Mouse (Mus musculus) stomach, adult 2 months (tissue): ENCODE measurements around the gene Iqcj. TPM values are rescaled to one million over a fixed set of nuclear protein-coding genes. Genes with fewer than 3 reads are reported as not detected.

Experiments
- polyA plus RNA-seq: library from polyadenylated mRNA; depleted of rRNA; stranded (reverse); fragments of >200 nt; gene quantifications from 2 replicates; pipeline ENCODE4 v1.2.3, GENCODE M21; 2012; rRNA removed

Gene Iqcj
- polyA plus RNA-seq = not detected in 2 replicates

DNA sequence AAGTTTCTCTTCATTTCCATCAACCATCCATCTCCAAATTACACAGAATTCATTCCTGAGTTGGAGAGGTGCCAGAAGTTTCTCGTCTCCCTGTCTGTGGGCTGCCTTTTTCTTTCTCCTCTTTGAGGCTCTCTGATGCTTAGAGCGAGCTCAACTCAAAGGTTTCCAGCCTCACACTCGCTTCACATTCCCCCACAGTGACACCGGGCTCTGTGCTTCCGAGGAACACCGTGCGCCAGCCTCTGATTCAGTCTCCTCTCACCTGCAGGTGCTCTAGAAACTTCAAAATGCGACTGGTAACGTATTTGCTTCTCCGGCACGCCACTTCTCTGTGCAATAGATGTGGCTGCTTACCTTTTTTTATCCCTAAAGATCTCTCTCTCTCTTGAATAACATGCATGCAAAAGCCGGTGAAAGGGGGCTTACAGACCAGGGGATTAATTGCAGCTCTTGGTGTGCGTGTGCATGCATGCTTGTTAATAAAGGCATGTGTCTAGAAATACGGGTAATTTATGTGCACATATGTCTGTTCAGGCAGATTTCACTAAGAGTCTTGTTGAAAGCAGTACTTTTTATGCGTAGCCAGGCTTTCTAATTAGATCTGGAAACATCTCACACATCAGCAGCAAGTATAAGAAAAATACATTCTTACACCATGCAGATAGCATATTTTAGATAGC, at the start of gene Iqcj, which contains the start of gene Iqschfp:
Gene Iqcj (plus strand): TSS at position 195 of the 680 bp plus-strand sequence.
Gene Iqschfp (plus strand): TSS at position 207 of the 680 bp plus-strand sequence.

DNA sequence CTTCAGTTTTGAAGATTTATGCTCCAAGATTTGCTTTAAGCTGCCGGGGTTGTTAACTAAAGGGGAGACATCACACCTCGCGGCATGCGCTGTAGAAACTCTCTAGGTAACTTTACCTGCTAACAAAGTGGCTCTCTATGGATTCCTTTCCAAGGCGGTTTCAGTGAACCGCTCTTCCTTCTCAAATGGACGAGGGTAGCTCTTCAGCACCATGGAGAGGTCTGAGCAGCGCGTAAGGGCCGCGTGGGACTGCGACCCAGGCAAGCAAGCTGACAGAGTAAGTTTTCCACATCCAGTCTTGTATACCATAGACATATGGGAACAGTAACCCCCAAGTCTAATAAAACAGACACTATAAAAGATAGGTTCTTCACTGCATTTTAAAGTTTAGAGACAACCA, 172.7 kb downstream of the Iqcj start, which contains the start of gene Schip1:
Gene Schip1 (plus strand): TSS at position 72 of the 400 bp plus-strand sequence.

Other genes with a start within 250 kb of the Iqcj start
- not detected in 2 replicates for gene Iqschfp, start within 50 bp of the Iqcj start, polyA plus RNA-seq
- gene Schip1, start 172.6 kb downstream of the Iqcj start, polyA plus RNA-seq = 3.8 and 5.5 TPM in 2 replicates